Mouse (Mus musculus) heart, adult 2 months (tissue): ENCODE results near the gene Agpat4. TPM values are rescaled to one million over a fixed set of nuclear protein-coding genes. Genes with fewer than 3 reads are reported as not detected.

ENCODE experiments used
- DNase-seq, 2 experiments: peaks; one replicate each; pipeline ENCODE4 v3.0.0; 2021
- H3K27ac ChIP-seq: fragments of 200-600 bp; 2 replicates; pipeline ENCODE4 v1.8.1; 2022
- H3K27me3 ChIP-seq: fragments of 200-500 bp; 2 replicates; pipeline ENCODE4 v1.6.1; 2012; ENCODE audit warnings: mild to moderate bottlenecking, low read length, inconsistent platforms, mixed read lengths; ENCODE audit not compliant: control insufficient read depth, insufficient read depth
- H3K36me3 ChIP-seq: fragments of 200-500 bp; 2 replicates; pipeline ENCODE4 v1.6.1; 2012; ENCODE audit warnings: low read length, inconsistent platforms; ENCODE audit not compliant: control insufficient read depth, insufficient read depth
- H3K4me1 ChIP-seq: fragments of 200-500 bp; 2 replicates; pipeline ENCODE4 v1.6.1; 2011; ENCODE audit warnings: low read length; ENCODE audit not compliant: control insufficient read depth, insufficient read depth
- H3K4me3 ChIP-seq: fragments of 200-600 bp; 2 replicates; pipeline ENCODE4 v1.8.1; 2022
- H3K79me2 ChIP-seq: fragments of 200-500 bp; replicated peaks from 2 replicates; pipeline ENCODE4 v1.6.1; 2012; ENCODE audit warnings: mild to moderate bottlenecking, inconsistent platforms, low read length, moderate library complexity, mixed read lengths; ENCODE audit not compliant: control insufficient read depth, insufficient read depth
- H3K9ac ChIP-seq: fragments of 200-500 bp; 2 replicates; pipeline ENCODE4 v1.6.1; 2012; ENCODE audit warnings: low read depth, mild to moderate bottlenecking, control low read depth, inconsistent platforms, low read length, mixed read lengths
- CTCF ChIP-seq: fragments of 200-600 bp; IDR thresholded peaks from 2 replicates; pipeline ENCODE4 v1.8.1; 2022; ENCODE audit warnings: antibody characterized with exemption, mild to moderate bottlenecking, moderate library complexity
- EP300 ChIP-seq: fragments of 200-500 bp; IDR thresholded peaks from 2 replicates; pipeline ENCODE4 v1.6.1; 2011; ENCODE audit warnings: low read depth, low read length, control low read depth; ENCODE audit not compliant: insufficient read depth
- POLR2A ChIP-seq: fragments of 200-500 bp; IDR thresholded peaks from 2 replicates; pipeline ENCODE4 v1.6.1; 2011; ENCODE audit warnings: mild to moderate bottlenecking, low read depth, low read length, control low read depth; ENCODE audit not compliant: insufficient read depth
- WGBS: fragments of 180-500 bp; shearing (Covaris S2); methylation state at CpG from one replicate; pipeline ENCODE4 v1.1.7; 2018; 5-methylcytosine and 5-hydroxymethylcytosine counted together
- intact Hi-C: fragments of 180-260 bp; cut with DNase I; formaldehyde crosslinking; loops from one replicate; pipeline ENCODE4 v1.15.1; 2025
- polyA plus RNA-seq: library from polyadenylated mRNA; depleted of rRNA; stranded (reverse); fragments of >200 nt; gene quantifications from 2 replicates; pipeline ENCODE4 v1.2.3, GENCODE M21; 2012
- total RNA-seq, 2 experiments: library from RNA; stranded (reverse); gene quantifications; 2 replicates each; pipeline ENCODE4 v1.2.3; 2021

Agpat4 gene
- total and polyA plus RNA-seq, 3 experiments = 4.4 to 5.3 (median 4.8) TPM

DNA sequence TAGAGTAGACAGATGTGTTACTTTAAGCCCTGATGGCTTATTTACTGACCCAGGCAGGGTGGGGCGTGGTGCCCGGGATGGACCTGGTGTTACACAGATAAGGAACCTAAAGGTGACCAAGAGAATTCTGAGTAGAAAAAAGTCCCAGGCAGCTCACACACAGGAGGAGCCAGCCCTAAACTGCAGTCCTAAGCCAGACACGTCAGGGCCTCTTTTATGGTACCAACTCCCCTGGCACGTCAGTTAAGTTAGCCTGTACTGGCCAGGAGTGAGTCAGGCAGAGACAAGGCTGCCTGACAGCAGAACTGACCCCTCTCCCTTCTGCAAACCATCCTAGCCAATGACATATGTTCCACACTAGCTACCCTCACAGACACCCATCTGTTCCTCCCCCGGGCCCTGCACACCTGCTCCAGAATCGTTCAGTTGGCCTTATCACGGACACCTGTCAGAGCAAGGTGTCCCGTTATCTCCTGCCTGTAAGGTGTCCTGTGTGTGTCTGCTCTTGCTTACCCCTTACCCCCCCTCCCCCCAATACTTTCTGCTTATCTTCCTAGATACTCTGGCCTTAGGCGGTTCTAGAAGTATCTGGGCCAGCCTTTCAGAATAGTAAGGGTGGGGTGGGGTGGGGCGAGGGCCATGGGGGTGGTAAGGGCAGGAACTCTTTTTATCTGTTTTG, 86.7 kb downstream of the Agpat4 start:
- Histone ChIP-seq H3K36me3 (no peaks in the 10 kb centered on the region), H3K9ac (no peak overlapping the region), H3K79me2 (no peaks in the 10 kb centered on the region), H3K4me3 (no peak overlapping the region), H3K4me1 (no peaks in the 10 kb centered on the region; the same call in 1 of the 2 replicates), H3K27me3 (no peaks in the 10 kb centered on the region), H3K27ac (no peak overlapping the region)
- no peak for TF ChIP-seq POLR2A
- TF ChIP-seq CTCF = no peak
- no peak for TF ChIP-seq EP300
- WGBS = 53% methylated on average over 10 of the region's 10 CpGs
- intact Hi-C loops = no loop called here
- DNase-seq = no peak

DNA sequence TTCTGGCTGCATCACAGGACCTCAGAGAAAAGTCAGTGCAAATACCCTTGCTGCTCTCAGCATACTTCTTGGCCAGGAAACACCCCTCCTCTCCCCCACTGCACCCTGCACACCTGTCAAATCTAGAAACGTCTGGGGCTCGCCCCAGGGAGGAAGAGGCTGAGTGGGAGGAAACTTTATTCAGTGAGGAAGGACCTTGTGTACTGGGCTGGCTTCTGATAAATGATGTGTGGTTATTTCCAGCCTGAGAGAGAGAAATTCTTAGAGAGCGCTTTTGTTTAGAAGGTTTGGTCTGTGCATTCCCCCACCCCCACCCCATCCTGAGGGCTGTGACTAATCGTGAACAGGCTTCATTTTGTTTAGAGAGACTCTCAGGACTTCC, 87.2 kb downstream of the Agpat4 start:
- TF ChIP-seq CTCF = no peak
- TF ChIP-seq EP300 = no peak
- no peak for TF ChIP-seq POLR2A
- Histone ChIP-seq H3K9ac (no peak overlapping the region), H3K27ac (no peak overlapping the region), H3K4me1 (no peaks in the 10 kb centered on the region; the same call in 1 of the 2 replicates), H3K4me3 (no peak overlapping the region), H3K79me2 (no peaks in the 10 kb centered on the region), H3K36me3 (no peaks in the 10 kb centered on the region), H3K27me3 (no peaks in the 10 kb centered on the region)
- intact Hi-C loops = no loop called here
- no peak for DNase-seq
- 24% methylated on average over 4 of the region's 4 CpGs for WGBS

DNA sequence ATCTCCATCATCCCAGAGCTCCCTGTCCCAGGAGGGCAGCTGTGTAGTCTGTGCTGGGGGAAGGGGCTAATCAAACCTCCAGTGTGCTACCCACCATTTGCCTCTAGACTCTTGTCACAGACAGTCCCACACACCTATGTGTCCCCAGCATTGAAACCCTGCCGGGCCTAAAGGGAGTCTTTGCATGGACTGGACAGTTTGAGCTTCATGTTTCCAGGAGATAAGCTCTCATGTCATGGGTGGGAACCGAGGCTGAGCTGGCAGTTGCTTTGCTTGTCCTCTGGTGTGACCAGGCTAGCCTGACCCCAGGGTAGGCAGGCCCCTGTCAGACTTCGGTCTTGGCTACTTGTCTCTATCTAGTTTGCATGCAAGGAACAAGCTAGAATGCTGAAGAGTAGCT, 87.7 kb downstream of the Agpat4 start:
- H3K4me1 ChIP-seq = no peaks in the 10 kb centered on the region; the same call in 1 of the 2 replicates
- no peaks in the 10 kb centered on the region for H3K27me3 ChIP-seq
- no peaks in the 10 kb centered on the region for H3K36me3 ChIP-seq
- no peak overlapping the region for H3K27ac ChIP-seq
- DNase-seq = no peak
- intact Hi-C loops = no loop called here
- H3K9ac ChIP-seq = no peak overlapping the region
- H3K4me3 ChIP-seq = no peak overlapping the region
- WGBS = 54% methylated on average over 3 of the region's 3 CpGs
- no peaks in the 10 kb centered on the region for H3K79me2 ChIP-seq
- TF ChIP-seq POLR2A = no peak
- no peak for TF ChIP-seq EP300
- TF ChIP-seq CTCF = no peak

- no peak for DNase-seq
- Histone ChIP-seq H3K79me2 (no peaks in the 10 kb centered on the region), H3K27me3 (no peaks in the 10 kb centered on the region), H3K4me3 (no peak overlapping the region), H3K27ac (no peak overlapping the region), H3K4me1 (no peaks in the 10 kb centered on the region; the same call in 1 of the 2 replicates), H3K36me3 (no peaks in the 10 kb centered on the region), H3K9ac (no peak overlapping the region)
- intact Hi-C loops = no loop called here
- WGBS = 63% methylated on average over 1 of the region's 1 CpGs
- TF ChIP-seq CTCF = no peak
- no peak for TF ChIP-seq POLR2A
- TF ChIP-seq EP300 = no peak
These were observed 88.6 kb downstream of the Agpat4 start for GRCm38 (mm10) chr17:12207022-12207548.

DNA sequence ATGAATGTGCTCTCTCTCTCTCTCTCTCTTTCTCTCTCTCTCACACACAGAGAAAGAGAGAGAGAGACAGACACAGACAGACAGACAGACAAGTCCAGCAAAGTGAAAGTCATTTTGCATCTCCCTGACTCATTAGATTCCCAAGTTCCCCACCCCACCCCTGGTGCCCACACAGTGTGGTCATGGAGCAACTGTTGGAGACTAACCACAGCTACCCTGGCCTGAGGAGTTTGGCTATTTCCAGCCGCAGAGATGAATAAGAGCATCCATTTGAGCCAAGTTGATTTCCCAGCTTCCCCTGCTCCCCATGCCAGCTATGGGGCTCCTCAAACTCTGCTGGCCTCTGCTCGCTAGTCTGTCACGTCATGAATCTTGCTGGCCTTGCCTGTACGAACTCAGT, 91.0 kb downstream of the Agpat4 start:
- Histone ChIP-seq H3K27me3 (no peaks in the 10 kb centered on the region), H3K9ac (no peak overlapping the region), H3K36me3 (no peaks in the 10 kb centered on the region), H3K4me1 (no peaks in the 10 kb centered on the region; the same call in 1 of the 2 replicates), H3K27ac (no peak overlapping the region), H3K4me3 (no peak overlapping the region), H3K79me2 (no peaks in the 10 kb centered on the region)
- TF ChIP-seq CTCF (no peak), POLR2A (no peak), EP300 (no peak)
- intact Hi-C loops = no loop called here
- no peak for DNase-seq
- WGBS = 67% methylated on average over 4 of the region's 4 CpGs

DNA sequence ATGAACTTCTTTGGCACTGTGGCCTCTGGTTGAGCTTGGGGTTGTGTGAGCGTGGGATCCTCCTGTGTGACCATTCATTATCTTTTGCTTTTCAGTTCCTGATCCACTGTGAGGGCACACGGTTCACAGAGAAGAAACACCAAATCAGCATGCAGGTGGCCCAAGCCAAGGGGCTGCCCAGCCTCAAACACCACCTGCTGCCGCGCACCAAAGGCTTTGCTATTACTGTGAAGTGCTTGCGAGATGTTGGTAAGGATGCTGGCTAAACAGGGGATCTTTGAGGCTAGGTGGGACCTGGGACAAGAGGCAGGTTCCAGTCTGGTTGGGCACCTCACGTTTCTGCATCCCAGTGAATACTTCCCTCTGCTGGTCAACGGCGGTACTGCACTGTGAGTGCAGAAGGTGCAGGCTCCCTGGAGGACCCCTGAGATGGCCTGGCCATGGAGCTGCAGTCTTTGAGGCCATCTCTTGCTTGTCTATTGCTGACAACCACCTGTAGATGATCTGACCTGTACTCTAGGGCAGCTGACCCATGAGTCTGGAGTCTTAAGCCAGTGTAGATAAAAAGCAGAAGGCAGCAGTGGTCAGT, 92.1 kb downstream of the Agpat4 start:
- Histone ChIP-seq H3K27ac (no peak overlapping the region), H3K4me1 (no peaks in the 10 kb centered on the region), H3K4me3 (no peak overlapping the region), H3K79me2 (no peaks in the 10 kb centered on the region), H3K9ac (no peak overlapping the region), H3K36me3 (no peaks in the 10 kb centered on the region), H3K27me3 (no peaks in the 10 kb centered on the region)
- 30% methylated on average over 8 of the region's 8 CpGs for WGBS
- intact Hi-C loops = loop anchor here (1.0 to 5.0 kb wide), 3 partner anchors 93 to 171 kb away; partner anchors contain the start of gene Agpat4
- TF ChIP-seq POLR2A (no peak), EP300 (0 out of 2 replicates have a peak, but pooled peaks have one; percentile 57), CTCF (0 out of 2 replicates have a peak, but pooled peaks have one; percentile 100)
- DNase-seq = peak; percentile 80 to 90
